Mouse (Mus musculus): ENCODE data around the gene Dram1.

Dram1 gene

DNA sequence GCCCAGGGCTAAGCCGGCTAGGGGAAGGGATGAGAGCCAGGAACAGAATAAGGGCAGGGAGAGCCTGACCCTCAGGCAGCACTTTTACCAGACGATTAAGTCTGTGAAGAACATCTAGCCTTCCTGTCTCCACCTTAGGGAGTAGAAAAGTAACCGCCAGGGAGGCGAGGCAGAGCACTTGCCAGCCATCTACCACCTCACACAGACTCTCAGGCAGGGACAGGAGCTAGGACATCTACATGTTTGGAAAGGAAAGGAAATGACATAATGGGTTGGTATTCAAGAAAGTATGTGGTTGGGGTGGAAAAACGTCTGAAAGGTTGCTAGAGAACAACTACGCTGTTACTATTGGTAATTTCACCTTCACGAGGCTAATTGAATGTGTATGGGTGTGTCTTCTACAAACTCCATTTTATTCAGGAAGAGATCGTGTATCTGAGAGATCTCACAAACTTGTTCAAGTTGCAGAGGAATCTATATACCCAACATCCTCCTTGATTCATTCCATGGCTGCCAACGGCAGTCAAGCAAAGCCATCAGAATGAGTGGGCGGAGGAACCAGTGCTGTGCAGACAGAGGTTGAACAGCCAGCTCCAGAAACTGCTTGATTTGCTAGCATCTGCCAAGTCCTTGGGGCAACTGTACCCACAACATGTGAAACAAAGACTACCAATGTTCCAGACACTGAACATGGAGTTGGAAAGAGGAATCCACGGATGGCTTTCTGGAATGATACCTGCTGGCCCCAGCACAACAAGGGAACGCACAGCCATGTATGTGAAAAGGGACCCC, 32.2 kb downstream of the Dram1 start:
- no peak for DNase-seq

DNA sequence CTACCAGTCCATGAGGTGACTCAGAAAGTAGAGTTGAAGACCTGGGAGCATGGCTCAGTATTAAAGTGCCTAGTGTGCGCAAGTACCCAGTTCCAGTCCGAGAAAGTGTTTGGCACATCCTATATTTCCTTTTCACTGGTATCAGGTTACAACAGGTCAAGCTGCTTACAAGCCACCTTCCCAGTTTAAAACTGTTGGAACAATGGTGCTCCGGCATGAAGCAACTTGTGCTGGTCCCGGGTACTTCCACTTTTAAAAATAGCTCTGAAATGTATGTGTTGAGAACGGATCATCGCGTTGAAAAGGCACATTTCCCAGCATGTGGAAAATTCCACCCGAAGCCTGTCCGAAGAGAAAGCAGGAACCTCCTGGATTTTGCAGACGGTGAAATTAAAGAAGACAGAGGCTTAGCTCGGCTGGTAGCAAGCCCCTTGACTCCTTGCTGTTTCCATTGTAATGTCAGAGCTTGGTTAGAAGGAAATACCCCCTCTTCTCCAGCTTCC, 32.9 kb downstream of the Dram1 start:
- no peak for DNase-seq

DNA sequence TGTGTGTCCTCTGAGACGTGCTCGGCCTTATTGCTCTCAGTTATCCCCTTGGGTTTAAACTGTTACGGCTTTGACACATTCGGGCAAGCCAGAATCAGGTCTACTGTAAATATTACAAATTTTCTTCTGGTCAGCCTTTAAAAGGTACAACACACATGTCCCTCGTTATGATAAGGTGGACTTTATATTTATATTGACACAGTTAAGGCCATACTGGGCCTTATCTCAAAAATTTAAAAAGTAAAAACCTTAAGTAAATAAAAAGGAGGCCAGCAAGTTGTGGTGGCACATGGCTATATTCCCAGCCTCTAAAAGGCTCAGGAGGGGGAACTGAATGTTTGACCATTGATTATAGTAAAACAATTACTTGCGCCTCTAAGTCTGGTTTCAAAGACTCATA, 37.5 kb downstream of the Dram1 start:
- no peak for DNase-seq

DNA sequence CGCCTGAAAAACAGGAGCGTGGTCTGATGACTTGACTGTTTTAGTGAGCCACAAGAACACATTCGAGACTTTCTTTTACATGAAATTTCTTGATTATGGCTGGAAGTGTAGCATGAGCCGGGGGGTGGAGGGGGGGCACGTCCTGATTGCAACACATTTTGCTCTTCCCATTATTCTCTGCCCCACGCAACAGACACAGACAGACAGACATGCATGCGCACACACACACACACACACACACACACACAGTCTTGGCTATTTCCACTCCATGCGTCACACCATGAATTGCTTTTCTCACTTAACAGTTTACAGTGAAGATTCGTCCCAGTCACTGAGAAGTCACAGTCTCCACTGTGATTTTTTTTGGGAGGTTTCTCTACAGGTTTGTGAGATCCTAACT, 38.2 kb downstream of the Dram1 start:
- no peak for DNase-seq

DNA sequence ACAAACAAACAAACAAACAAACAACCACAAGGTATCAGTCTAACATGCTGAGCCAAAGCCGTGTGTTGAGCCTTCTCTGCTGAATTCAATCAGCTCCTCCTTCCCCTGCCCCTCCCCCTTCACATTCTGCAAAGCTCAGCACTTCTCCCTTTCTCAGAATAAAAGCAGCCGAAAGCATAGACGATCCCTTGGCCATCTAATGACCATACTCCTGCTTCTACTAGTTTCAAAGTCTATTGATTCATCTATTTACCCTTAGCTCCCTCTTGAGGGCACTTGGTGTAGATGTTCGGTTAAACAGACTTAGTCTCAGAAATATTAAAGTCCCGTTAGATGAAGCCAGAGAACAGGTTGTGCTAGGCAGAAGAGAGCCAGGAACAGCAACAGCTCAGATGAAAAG, 48.2 kb downstream of the Dram1 start:
- DNase-seq: peak; percentile 42

DNA sequence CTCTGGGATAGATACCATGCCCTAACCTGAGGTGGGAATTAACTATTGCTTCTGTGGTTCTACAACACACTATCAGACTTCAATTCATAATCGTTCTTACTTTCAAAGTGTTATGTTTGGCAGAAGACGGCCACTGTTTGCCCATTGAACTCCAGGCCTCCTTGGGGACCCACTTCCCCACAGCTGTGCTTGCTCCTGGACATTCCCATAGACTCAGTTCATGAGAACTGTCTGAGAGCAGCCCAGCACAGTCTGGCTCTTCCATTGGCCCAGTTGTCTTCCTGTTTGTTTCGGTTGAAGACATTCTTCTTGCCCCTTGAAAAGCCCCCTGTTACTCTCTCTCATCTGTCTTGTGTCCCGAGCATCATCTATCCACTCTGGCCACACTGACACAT, 50.8 kb downstream of the Dram1 start:
- no peak for DNase-seq

DNA sequence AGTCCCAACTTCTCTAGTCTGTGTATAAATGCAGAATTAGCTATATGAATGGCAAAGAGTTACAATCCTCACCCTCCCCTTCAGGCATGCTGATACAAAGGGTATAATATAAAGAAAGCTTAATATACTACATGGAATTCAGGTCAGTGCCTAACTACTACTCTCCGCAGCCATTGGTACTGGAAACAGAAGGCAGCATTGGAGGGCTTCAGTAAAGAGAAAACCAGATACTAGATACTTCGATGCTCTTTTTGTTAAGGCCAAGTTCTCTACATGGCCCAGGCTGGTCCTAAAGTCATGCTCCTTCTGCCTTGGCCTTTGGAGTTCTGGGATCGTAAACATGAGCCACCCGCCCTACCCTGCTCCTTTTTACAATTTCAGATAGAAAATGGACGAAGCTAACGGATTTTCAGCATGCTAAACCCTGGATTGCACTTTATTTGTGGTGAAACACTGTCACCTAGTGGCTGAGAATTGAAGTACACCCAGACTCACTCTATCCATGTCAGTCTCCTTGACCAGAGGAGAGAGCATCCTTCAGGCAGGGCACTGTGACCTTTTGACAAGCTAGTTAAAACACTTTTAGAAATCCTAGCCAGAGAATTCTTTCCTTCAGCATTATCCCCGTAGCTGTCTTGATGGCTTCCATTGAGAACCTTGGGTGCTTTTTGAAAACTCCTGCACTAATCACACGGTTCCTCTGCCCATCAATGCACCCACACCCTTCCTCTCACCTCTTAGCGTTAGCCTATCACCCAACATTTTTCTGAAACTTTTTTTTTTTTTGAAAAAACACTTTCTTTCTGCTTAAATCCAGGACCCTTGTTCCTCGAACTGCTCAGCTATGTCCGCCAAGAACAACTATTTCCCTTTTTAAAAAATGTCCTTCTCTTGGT, 51.5 kb downstream of the Dram1 start:
- DNase-seq: peak; percentile 87

DNA sequence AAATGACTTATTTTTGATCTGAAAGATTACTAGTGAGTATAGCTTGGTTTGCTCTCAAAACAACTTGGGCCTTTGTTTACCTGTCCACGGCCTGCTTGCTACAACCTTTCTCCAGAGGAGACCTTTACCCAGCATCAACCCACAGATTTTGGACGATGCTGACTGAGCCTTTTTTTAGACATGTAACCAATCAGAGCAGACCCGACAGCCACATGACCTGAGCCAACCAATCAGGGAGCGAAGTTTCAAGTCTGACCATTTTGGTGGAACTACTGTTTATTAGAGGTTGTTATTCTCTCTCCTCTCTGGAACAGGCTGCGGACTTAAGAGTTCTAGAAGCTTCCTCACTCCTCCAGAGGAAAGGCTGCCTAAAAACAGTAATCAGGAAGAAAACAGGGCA, 57.1 kb downstream of the Dram1 start:
- DNase-seq: peak; percentile 28

DNA sequence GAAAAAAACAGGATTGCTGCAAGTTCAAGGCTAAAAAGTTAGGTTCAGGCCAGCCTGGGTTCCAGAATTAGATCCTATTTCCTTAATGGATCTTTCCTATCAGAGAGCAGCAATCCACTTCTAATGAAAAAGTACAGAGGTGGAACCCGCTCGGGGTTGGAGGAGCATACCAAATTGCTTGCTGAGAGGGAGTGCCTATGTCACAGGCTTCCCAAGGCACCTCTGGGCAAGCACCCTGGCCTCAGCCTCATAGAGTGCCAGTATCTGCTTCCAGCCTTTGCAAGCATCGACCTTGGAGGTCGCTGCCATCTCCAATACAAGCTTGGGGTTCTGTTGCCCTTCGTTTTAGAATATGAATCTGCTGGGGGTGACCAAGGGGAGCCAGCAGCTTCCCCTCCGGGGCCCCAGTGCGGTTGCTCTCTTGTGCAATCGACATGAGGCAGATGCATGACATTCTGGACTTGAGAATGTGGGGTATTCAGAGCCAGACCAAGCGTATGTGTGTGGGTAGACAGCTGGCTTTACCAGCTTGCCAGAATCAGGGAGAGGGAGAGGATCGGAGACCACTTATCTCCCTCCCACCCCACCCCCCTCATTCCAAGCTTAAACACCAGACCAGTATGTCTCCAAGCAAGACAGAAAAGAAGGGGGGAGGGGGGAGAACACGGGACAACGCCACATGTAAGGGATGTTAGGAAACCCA, 58.0 kb downstream of the Dram1 start:
- DNase-seq: peak; percentile 40

DNA sequence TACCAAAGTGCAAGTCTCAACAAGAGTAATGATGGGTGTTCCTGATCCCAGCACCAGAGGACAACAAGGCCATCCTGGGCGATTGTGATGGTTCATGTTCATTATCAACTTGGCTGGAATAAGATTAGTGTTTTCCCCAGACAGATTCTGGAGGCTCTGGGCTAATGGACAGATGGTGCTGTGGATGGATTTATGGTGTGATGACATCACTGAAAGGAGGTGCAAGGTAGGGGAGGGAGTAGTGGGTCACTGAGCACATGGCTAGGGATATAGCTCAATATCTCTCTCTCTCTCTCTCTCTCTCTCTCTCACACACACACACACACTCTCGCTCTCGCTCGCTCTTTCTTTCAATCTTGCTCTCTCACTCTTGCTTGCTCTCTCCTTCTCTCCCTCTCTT, 60.7 kb downstream of the Dram1 start:
- no peak for DNase-seq

DNA sequence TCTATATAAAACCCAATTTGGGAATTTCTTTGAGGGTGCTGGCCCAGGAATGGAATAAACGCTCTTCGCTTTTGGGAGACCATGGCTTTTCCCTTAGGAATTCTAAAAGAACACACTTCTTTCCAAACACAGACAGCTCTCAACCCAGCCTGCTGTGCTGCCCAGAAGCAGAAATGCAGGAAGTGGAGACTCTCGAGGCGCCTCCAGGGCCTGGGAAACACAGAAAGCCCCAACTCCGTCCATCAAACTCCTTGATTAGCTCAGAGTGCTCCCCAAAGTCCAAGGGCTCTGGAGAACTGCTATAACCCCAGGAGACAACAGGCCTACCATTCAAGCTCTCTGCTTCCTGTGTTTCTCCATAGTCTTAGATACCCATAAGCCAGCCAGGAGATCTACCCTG, 61.7 kb downstream of the Dram1 start:
- DNase-seq: no peak

DNA sequence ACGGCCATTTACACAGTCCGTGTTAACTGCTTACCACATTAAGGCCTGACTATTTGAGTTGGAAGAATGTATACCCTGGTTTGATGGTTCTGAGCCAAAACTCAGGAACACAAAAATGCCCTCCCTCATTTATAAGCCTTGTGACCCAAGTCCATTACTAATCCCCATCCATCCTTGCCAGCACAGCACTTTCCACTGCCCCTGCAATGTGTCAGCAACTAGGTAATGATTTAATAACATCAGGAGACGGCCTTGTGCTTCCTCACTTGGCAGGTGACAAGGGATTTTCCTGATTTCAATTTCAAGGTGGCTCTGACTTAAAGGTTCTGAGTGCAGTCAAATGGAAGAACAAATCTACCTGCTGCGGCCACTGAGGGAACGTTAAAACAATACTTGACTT, 64.0 kb downstream of the Dram1 start:
- DNase-seq: no peak

DNA sequence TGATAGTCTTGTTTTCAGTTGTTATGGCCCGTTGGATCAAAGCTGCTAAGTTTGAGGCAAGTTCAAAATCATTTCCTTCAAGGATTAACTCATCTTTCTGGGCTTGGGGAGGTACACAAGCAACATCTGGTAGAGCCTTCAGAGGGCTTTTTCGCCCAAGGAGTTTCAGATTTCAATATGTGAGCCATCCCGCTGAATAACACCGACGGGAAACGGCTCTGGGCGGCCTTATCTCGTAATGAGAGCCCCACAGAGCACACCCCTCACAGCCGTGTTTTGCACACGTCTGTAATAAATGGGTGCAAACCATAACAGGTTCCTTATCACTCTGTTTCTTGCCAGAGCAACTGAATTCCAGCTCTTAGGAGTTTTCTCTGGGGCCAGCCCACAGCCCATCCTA, 69.0 kb downstream of the Dram1 start:
- DNase-seq: no peak

DNA sequence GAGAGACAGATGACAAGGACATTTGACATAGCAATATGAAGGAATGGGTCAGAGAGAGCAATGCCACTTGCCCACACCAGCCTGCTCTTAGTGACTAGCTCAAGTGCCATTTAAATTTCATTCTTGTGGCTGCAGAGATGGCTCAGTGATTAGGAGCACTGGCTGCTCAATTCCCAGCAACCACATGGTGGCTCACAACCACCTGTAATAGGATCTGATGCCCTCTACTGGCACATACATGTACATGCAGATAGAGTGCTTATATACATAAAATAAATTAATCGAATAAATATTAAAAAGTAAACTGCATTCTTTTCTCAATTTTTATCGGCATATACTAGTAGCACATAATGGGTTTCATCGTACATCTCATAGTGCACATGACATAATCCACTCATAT, 72.6 kb downstream of the Dram1 start:
- no peak for DNase-seq

DNA sequence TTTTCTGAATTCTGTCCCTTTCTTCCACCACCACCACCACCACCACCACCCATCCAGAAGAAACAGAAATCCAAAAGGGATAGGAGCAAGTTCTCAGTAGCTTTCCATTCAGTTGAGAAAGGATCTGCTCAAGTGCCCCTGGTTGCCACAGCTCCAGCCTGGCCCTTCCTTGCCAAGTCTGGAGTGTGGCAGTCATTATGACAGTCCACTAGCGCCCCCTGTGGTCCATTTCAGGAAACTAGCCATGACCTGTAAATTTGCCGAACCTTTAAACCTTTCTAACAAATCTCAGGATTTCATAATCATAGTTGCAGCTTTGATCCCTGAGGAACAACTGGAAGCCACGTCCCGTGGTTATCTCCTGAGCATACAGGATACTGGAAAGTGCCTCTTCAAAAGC, 74.6 kb downstream of the Dram1 start:
- DNase-seq: peak; percentile 88

DNA sequence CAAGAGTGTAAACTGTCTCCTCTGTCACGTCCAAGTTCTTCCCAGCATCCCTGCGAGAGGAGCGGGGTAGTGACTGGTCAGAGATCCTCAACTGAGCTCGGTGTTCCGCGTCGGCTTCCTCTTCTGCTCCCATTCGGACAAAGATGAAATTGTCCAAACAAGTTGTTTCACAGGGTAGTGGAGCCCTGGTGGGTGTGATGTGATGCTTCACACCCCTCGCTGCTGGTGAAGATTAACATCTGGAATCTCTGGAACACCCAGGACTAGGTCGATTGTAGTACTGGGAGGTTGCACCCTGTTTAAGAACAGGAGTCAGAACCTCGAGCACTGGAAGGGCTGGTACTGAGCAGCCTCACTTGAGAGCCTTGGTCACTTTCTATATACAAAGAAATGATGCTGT, 75.8 kb downstream of the Dram1 start:
- peak; percentile 53 for DNase-seq

DNA sequence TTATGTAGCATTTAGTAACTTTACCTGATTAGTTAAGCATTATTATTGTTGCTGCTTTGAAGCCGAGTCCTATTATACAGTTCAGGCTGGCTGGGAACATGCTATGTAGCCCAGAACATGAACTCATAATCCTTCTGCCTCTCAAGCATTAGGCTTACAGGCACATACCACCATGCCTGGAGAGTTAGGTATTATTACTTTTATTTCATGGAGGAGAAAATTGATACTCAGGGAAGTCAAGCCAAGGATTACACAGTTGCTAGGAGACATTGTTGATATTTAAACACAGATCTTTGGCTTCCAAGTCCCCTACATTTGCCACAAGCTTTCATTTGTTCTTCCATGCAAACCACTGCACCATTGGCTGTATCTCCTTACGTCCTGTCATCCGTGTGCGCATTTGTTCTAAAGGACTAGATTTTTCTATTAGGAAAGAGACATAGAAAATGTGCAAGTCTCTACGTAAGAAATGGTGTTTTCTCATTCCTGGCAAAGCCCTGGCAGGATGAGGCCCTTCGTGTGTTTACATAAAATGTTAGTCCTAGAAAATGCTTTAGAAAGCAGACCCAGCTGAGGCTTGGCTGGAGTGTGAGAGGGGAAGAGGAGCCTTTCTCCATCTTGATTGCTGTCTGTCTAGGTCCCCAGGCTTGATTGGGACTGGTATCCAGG, 76.9 kb downstream of the Dram1 start:
- DNase-seq: no peak

DNA sequence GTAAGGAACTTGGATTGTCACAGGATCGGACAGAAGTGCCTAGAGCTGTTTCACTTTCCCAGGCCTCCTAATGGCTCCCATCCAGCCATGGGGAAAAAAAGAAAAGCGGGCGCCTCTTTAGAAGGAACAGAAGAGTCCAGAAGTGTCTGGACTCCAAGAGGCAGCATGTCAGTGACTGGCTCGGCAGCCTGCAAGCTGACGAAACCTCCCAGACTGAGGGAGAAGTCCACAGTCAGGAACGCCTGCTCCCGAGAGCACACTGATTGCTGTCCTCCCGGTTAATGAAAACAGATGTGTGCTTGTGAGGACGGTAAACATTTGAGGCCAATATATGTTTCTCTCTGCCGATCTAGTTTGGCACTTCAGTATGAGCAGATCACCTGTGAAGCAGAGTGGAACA, 81.9 kb downstream of the Dram1 start:
- peak; percentile 65 for DNase-seq

DNA sequence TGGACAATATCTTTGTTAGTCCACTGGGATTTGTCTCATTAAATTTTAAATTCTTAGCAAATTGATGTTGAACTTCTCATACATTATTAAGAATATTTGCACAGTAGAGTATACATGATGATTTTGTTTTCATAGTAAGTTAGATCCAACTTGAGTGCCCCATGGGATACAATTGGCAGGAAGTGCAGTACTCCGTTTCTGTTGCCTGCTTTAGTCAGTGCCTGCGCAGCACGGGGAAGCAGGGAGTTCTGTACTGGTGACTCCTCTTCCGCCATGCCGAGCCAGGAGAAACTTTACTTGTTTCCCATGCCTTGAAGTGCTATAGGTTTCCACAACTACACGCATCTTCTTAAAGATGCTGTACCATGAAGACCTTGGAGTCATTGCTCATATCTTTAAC, 83.8 kb downstream of the Dram1 start:
- no peak for DNase-seq

DNA sequence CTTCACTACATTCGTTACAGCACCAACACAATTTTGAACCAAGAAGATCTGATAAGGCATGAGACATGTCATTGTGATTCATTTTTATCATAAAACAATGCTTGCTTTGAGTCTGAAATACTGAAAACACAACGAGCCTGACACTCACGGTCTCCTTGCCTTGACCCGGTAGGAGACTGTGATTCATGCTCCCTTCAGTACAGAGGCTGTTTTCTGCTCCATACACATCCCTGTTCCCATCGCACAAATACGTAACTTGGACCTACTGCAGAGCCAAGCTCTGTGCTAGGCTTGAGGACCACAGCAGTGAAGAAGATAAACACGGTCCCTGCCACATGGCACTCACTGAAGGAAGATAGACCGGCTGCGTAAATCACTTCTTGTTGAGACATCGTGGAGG, 90.8 kb downstream of the Dram1 start:
- no peak for DNase-seq

DNA sequence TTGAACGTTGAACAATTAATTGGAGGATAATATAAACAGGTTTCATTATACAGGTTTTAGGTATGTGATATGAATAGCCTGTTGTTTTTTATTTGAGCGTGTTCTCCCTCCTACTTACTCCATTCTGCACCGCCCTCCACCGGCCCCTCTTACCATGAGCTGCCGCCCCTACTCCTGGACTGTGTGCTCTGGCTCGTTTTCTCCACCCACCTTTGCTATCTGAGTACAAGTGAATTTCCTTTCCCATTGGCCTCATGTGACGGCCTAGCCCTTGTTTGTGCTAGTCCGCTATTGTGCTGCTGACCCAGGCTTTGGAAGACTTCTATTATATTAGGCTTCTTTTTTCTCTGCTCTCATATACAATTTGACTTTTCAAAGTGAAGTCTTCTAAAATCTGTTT, 91.6 kb downstream of the Dram1 start:
- DNase-seq: no peak

DNA sequence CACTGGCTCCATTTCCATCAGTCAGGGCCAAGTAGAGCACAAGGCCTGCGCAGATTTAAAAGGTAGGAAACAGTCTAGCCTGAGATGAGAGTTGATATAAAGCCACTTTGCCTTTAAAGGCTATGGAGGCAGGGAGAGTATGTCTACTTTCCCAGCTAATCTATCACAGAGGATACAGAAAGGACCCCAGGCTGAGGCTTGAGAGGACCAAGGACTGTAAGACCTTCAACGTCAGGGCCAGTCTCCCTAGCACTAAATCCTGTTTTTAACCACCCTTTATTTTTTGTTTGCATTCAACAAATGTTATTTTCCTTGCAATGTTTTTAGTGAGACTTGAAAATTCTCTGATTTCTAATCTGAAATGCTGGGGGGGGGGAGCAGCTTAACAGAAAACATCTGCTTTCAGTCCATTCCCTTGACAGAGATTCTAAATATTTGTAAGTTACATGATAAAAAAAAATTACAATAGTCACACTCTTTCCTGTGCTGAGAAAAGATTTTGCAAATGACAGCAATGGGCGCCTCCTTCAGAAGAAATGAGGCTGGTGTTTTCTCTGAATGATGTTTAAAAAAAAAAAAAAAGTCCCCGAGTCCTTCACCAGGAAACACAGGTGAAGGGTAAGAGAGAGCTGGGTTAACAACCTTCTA, 94.4 kb downstream of the Dram1 start:
- no peak for DNase-seq
